Comparison of ENCODE assay signal across 11 mouse cellular contexts in genomic region chr10:80837827-80838226, GRCm38 (mm10). TPM values are rescaled to one million over a fixed set of nuclear protein-coding genes. Genes with fewer than 3 reads are reported as not detected.
A peak's percentile ranks its signal among the peaks of the same experiment; 100 is the strongest.
DNase-seq lines count a peak whose midpoint lies in the region; ATAC-seq and TF ChIP-seq lines count a peak whose summit lies in the region.
"Had no signal": no experiment of that assay in that cellular context is flagged by ENCODE, and none has a peak within 500 bp of the region (broad histone marks: within the 10 kb centered on the region; RNA-seq: fewer than 3 reads in every experiment).

No protein-coding gene starts in this region.

- H3K4me1 ChIP-seq in midbrain, embryonic 11.5 days (ENCODE audit: control insufficient read depth, insufficient read depth, low read length), result peaks cover 4% of the 10 kb centered on the region
- H3K4me1 ChIP-seq in midbrain, embryonic 14.5 days (ENCODE audit: control insufficient read depth, insufficient read depth, low read length), result 0 out of 2 replicates have a peak, but pooled peaks cover 4% of the 10 kb centered on the region
- peaks cover 31% of the 10 kb centered on the region for H3K4me1 ChIP-seq in heart, embryonic 11.5 days (ENCODE audit: control insufficient read depth, insufficient read depth, low read length)
- no peaks in the 10 kb centered on the region for H3K4me1 ChIP-seq in forebrain, postnatal 0 days (ENCODE audit: insufficient read depth)

- WGBS in midbrain, embryonic 11.5 days, result 21% methylated on average over 2 of the region's 2 CpGs
- 6% methylated on average over 2 of the region's 2 CpGs for WGBS in midbrain, embryonic 14.5 days
- WGBS in heart, embryonic 11.5 days (ENCODE audit: insufficient replicate concordance), result 32% methylated on average over 2 of the region's 2 CpGs
- 18% methylated on average over 2 of the region's 2 CpGs for WGBS in forebrain, postnatal 0 days

- no peaks in the 10 kb centered on the region for H3K36me3 ChIP-seq in midbrain, embryonic 11.5 days (ENCODE audit: control insufficient read depth, insufficient read depth, low read length)
- no peaks in the 10 kb centered on the region for H3K36me3 ChIP-seq in midbrain, embryonic 14.5 days (ENCODE audit: control insufficient read depth, insufficient read depth, low read length)
- H3K36me3 ChIP-seq in heart, embryonic 11.5 days (ENCODE audit: control insufficient read depth, insufficient read depth, low read length), result no peaks in the 10 kb centered on the region
- peaks cover 19% of the 10 kb centered on the region for H3K36me3 ChIP-seq in forebrain, postnatal 0 days (ENCODE audit: insufficient read depth)
- H3K36me3 ChIP-seq: G1E had no signal

- no peak overlapping the region for H3K9ac ChIP-seq in midbrain, embryonic 11.5 days (ENCODE audit: low read length)
- no peak overlapping the region for H3K9ac ChIP-seq in midbrain, embryonic 14.5 days (replicated peaks; ENCODE audit: low read length)
- H3K9ac ChIP-seq in heart, embryonic 11.5 days (ENCODE audit: low read depth, low read length), result 0 out of 2 replicates have a peak overlapping the region, but pooled peaks have one; percentile 56
- H3K9ac ChIP-seq in forebrain, postnatal 0 days, result no peak overlapping the region
- H3K9ac ChIP-seq: forebrain, embryonic 13.5 days had no signal

- TF ChIP-seq CTCF in forebrain, postnatal 0 days (IDR thresholded peaks at IDR 0.05; ENCODE audit: low read depth), result no peak

- ATAC-seq in midbrain, embryonic 11.5 days (ENCODE audit: low FRiP score), result no peak
- ATAC-seq in midbrain, embryonic 14.5 days (ENCODE audit: low FRiP score, low TSS enrichment), result no peak
- ATAC-seq in heart, embryonic 11.5 days (replicated peaks; ENCODE audit: insufficient number of reproducible peaks, low FRiP score, low TSS enrichment), result no peak
- ATAC-seq in forebrain, postnatal 0 days, result no peak
- ATAC-seq: lung, postnatal 0 days had no signal

- H3K4me2 ChIP-seq in midbrain, embryonic 11.5 days, result no peak overlapping the region
- H3K4me2 ChIP-seq in midbrain, embryonic 14.5 days (ENCODE audit: low read length), result no peak overlapping the region
- H3K4me2 ChIP-seq in heart, embryonic 11.5 days, result no peak overlapping the region; the same call in 1 of the 2 replicates
- H3K4me2 ChIP-seq in forebrain, postnatal 0 days (ENCODE audit: low read depth), result no peak overlapping the region
- H3K4me2 ChIP-seq: forebrain, embryonic 13.5 days had no signal

- H3K9me3 ChIP-seq in midbrain, embryonic 11.5 days (ENCODE audit: control insufficient read depth, low read length), result no peaks in the 10 kb centered on the region
- H3K9me3 ChIP-seq in midbrain, embryonic 14.5 days (ENCODE audit: control insufficient read depth, low read length), result no peaks in the 10 kb centered on the region
- no peaks in the 10 kb centered on the region for H3K9me3 ChIP-seq in heart, embryonic 11.5 days (replicated peaks; ENCODE audit: control insufficient read depth, low read length)
- H3K9me3 ChIP-seq in forebrain, postnatal 0 days (ENCODE audit: low read length), result no peaks in the 10 kb centered on the region
- H3K9me3 ChIP-seq: forebrain, embryonic 13.5 days had no signal

- H3K27ac ChIP-seq in midbrain, embryonic 11.5 days (ENCODE audit: low read depth, low read length), result no peak overlapping the region
- no peak overlapping the region for H3K27ac ChIP-seq in midbrain, embryonic 14.5 days (replicated peaks; ENCODE audit: low read depth, low read length)
- H3K27ac ChIP-seq in heart, embryonic 11.5 days (ENCODE audit: low read depth, low read length), result peak overlapping the region; percentile 57; the same call in 1 of the 2 replicates
- H3K27ac ChIP-seq in forebrain, postnatal 0 days (ENCODE audit: low read depth, low read length), result no peak overlapping the region
- H3K27ac ChIP-seq: forebrain, embryonic 13.5 days had no signal

- H3K4me3 ChIP-seq in midbrain, embryonic 11.5 days (ENCODE audit: low read depth, low read length), result no peak overlapping the region
- H3K4me3 ChIP-seq in midbrain, embryonic 14.5 days (replicated peaks; ENCODE audit: low read depth, low read length), result no peak overlapping the region
- H3K4me3 ChIP-seq in heart, embryonic 11.5 days (ENCODE audit: low read depth, low read length), result no peak overlapping the region
- no peak overlapping the region for H3K4me3 ChIP-seq in forebrain, postnatal 0 days (ENCODE audit: low read depth, low read length)
- H3K4me3 ChIP-seq: forebrain, embryonic 13.5 days had no signal

- peaks cover 27% of the 10 kb centered on the region for H3K27me3 ChIP-seq in midbrain, embryonic 11.5 days (ENCODE audit: control insufficient read depth, insufficient read depth, low read length)
- H3K27me3 ChIP-seq in midbrain, embryonic 14.5 days (ENCODE audit: control insufficient read depth, insufficient read depth, low read length), result peaks cover 32% of the 10 kb centered on the region
- peaks cover 66% of the 10 kb centered on the region for H3K27me3 ChIP-seq in heart, embryonic 11.5 days (ENCODE audit: control insufficient read depth, insufficient read depth, low read length)
- no peaks in the 10 kb centered on the region for H3K27me3 ChIP-seq in forebrain, postnatal 0 days (ENCODE audit: insufficient read depth, low read length)

- peak; percentile 28 for DNase-seq in adrenal gland, postnatal 14 days
- DNase-seq in adrenal gland, postnatal 4 days (ENCODE audit: low spot score in 2 of 2), result no peak
- DNase-seq in midbrain, embryonic 11.5 days (ENCODE audit: low spot score, missing footprints), result peak; percentile 54
- DNase-seq in midbrain, embryonic 14.5 days, result no peak
- DNase-seq in retina, postnatal 1 day, result peak; percentile 93
- DNase-seq in kidney, adult 18-20 months, result no peak
- no peak for DNase-seq in forebrain, postnatal 0 days

RNA-seq across cellular contexts. Expression of gene Lingo3, which starts 6.0 kb away (rescaled TPM):
- total RNA-seq in adrenal gland, postnatal 14 days (2021), result 1.0 and 1.2 TPM in 2 replicates
- 1 to 10 TPM; 1.1 to 1.5 TPM for total RNA-seq in adrenal gland, postnatal 4 days (2021)
- 0.23 and 0.55 TPM in 2 replicates for polyA plus RNA-seq in midbrain, embryonic 11.5 days (2014; fragmentation: Nextera tagmentation; extraction: Ambion mirVana)
- polyA plus RNA-seq in midbrain, embryonic 14.5 days (2014; fragmentation: Nextera tagmentation; extraction: Ambion mirVana), result 6.2 and 7.3 TPM in 2 replicates
- 0.14 TPM in 1 of 2 replicates, not detected in the other for polyA plus RNA-seq in heart, embryonic 11.5 days (2014; fragmentation: Nextera tagmentation; extraction: Ambion mirVana)
- total RNA-seq in forebrain, postnatal 0 days (2014; rRNA removed), result 23.3 and 23.7 TPM in 2 replicates
- polyA plus RNA-seq in forebrain, postnatal 0 days (2015; fragmentation: Nextera tagmentation; extraction: Ambion mirVana), result 18.5 and 20.3 TPM in 2 replicates
- polyA plus RNA-seq: G1E; lung, postnatal 0 days had no signal

RNA-seq across cellular contexts. Expression of gene Oaz1, which starts 11.4 kb away (rescaled TPM):
- 734 and 741 TPM in 2 replicates for total RNA-seq in adrenal gland, postnatal 14 days (2021)
- total RNA-seq in adrenal gland, postnatal 4 days (2021), result 100 to 1,000 TPM; 668 to 717 TPM
- polyA plus RNA-seq in midbrain, embryonic 11.5 days (2014; fragmentation: Nextera tagmentation; extraction: Ambion mirVana), result 1,723 and 1,824 TPM in 2 replicates
- 1,218 and 1,334 TPM in 2 replicates for polyA plus RNA-seq in midbrain, embryonic 14.5 days (2014; fragmentation: Nextera tagmentation; extraction: Ambion mirVana)
- 1,894 and 1,935 TPM in 2 replicates for polyA plus RNA-seq in heart, embryonic 11.5 days (2014; fragmentation: Nextera tagmentation; extraction: Ambion mirVana)
- total RNA-seq in forebrain, postnatal 0 days (2014; rRNA removed), result 1,019 and 1,040 TPM in 2 replicates
- polyA plus RNA-seq in forebrain, postnatal 0 days (2015; fragmentation: Nextera tagmentation; extraction: Ambion mirVana), result 1,146 and 1,244 TPM in 2 replicates

RNA-seq across cellular contexts. Expression of gene Lsm7, which starts 17.2 kb away (rescaled TPM):
- total RNA-seq in adrenal gland, postnatal 14 days (2021), result 35.1 and 43.3 TPM in 2 replicates
- 10 to 100 TPM; 50.4 to 52.9 TPM for total RNA-seq in adrenal gland, postnatal 4 days (2021)
- polyA plus RNA-seq in midbrain, embryonic 11.5 days (2014; fragmentation: Nextera tagmentation; extraction: Ambion mirVana), result 248 and 290 TPM in 2 replicates
- 256 and 328 TPM in 2 replicates for polyA plus RNA-seq in midbrain, embryonic 14.5 days (2014; fragmentation: Nextera tagmentation; extraction: Ambion mirVana)
- polyA plus RNA-seq in heart, embryonic 11.5 days (2014; fragmentation: Nextera tagmentation; extraction: Ambion mirVana), result 201 and 218 TPM in 2 replicates
- total RNA-seq in forebrain, postnatal 0 days (2014; rRNA removed), result 158 and 292 TPM in 2 replicates
- polyA plus RNA-seq in forebrain, postnatal 0 days (2015; fragmentation: Nextera tagmentation; extraction: Ambion mirVana), result 306 and 392 TPM in 2 replicates

RNA-seq across cellular contexts. Expression of gene Sppl2b, which starts 17.2 kb away (rescaled TPM):
- 30.5 and 33.0 TPM in 2 replicates for total RNA-seq in adrenal gland, postnatal 14 days (2021)
- total RNA-seq in adrenal gland, postnatal 4 days (2021), result 10 to 100 TPM; 43.5 to 47.7 TPM
- polyA plus RNA-seq in midbrain, embryonic 11.5 days (2014; fragmentation: Nextera tagmentation; extraction: Ambion mirVana), result 19.7 and 24.0 TPM in 2 replicates
- 60.5 and 62.7 TPM in 2 replicates for polyA plus RNA-seq in midbrain, embryonic 14.5 days (2014; fragmentation: Nextera tagmentation; extraction: Ambion mirVana)
- 22.9 and 26.3 TPM in 2 replicates for polyA plus RNA-seq in heart, embryonic 11.5 days (2014; fragmentation: Nextera tagmentation; extraction: Ambion mirVana)
- total RNA-seq in forebrain, postnatal 0 days (2014; rRNA removed), result 79.2 and 90.3 TPM in 2 replicates
- polyA plus RNA-seq in forebrain, postnatal 0 days (2015; fragmentation: Nextera tagmentation; extraction: Ambion mirVana), result 64.6 and 74.4 TPM in 2 replicates

RNA-seq across cellular contexts. Expression of gene Jsrp1, which starts 24.5 kb away (rescaled TPM):
- total RNA-seq in adrenal gland, postnatal 14 days (2021), result 2.8 and 3.1 TPM in 2 replicates
- 10 to 100 TPM; 12.7 to 18.4 TPM for total RNA-seq in adrenal gland, postnatal 4 days (2021)
- polyA plus RNA-seq in midbrain, embryonic 11.5 days (2014; fragmentation: Nextera tagmentation; extraction: Ambion mirVana), result 0.38 and 0.80 TPM in 2 replicates
- polyA plus RNA-seq in midbrain, embryonic 14.5 days (2014; fragmentation: Nextera tagmentation; extraction: Ambion mirVana), result 0.23 and 0.30 TPM in 2 replicates
- polyA plus RNA-seq in heart, embryonic 11.5 days (2014; fragmentation: Nextera tagmentation; extraction: Ambion mirVana), result 8.0 and 10.0 TPM in 2 replicates
- 0.38 TPM in 1 of 2 replicates, not detected in the other for total RNA-seq in forebrain, postnatal 0 days (2014; rRNA removed)
- 0.70 and 0.76 TPM in 2 replicates for polyA plus RNA-seq in forebrain, postnatal 0 days (2015; fragmentation: Nextera tagmentation; extraction: Ambion mirVana)
- total RNA-seq: G1E had no signal
- polyA plus RNA-seq: forebrain, embryonic 13.5 days had no signal

Comparison
In these comparisons a context has a peak if more than half of its experiments do, and no peak if none do; other contexts are left out.
1. DNase-seq: peak in adrenal gland, postnatal 14 days (single experiment), midbrain, embryonic 11.5 days (single experiment) and retina, postnatal 1 day (single experiment); none in adrenal gland, postnatal 4 days (0 of 2), midbrain, embryonic 14.5 days (single experiment), kidney, adult 18-20 months (single experiment) and forebrain, postnatal 0 days (single experiment).